Mouse (Mus musculus): ENCODE results near the gene Acin1. TPM values are rescaled to one million over a fixed set of nuclear protein-coding genes. Genes with fewer than 3 reads are reported as not detected.

The Acin1 gene
- polyA plus RNA-seq, 1 experiment = 121 TPM

DNA sequence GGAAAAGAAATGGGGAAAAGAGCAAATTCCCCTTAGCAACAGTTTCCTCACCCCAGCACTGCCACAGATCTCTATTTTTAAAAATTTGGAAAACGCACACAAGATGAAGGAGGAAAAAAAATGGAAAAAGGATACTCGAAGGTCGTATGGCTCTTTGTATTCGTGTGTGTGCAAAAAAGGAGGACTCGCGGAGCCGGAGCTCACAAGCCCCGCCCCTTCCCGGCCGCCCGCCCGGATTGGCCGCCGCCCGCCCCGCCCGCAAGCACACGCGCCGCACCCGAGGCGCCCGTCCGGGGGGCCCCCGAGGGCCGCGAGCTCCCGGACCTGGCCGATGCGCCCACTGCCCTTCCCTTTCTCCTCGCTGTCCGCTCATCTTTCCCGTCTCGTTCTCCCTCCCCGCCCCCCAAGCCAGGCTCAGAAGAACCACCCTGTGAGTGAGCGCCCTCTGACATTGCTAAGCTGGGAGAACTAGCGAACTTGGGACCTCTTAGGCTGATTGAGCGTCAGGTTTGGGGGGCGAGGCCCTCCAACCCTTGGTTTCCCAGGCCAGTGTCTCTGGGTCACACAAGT lies 80.9 kb downstream of the Acin1 start, which contains the start of gene 4931414P19Rik:
4931414P19Rik (minus strand) TSS at position 242 of the 570 bp plus-strand sequence.
- TF ChIP-seq POLR2A (IDR thresholded peaks at IDR 0.05; ENCODE audit: borderline replicate concordance, extremely low read depth, low read depth, low read length) = peak; percentile 54; the same call in 1 of the 2 replicates
- no peak for TF ChIP-seq CTCF (IDR thresholded peaks at IDR 0.05; ENCODE audit: insufficient read depth, low read length)
- DNase-seq = peak; percentile 77
- Histone ChIP-seq H3K4me3 (replicated peaks; ENCODE audit: extremely low read depth, low read depth, low read length) (peak within 1 kb of the TSS; percentile 98), H3K4me1 (ENCODE audit: control insufficient read depth, insufficient read depth, low read length) (peaks cover 3% of the 10 kb centered on the region; the same call in 1 of the 2 replicates)
- WGBS = 0% methylated on average over 39 of the region's 39 CpGs

- no peak for DNase-seq
- peaks cover 3% of the 10 kb centered on the region; the same call in 1 of the 2 replicates for H3K4me1 ChIP-seq (ENCODE audit: control insufficient read depth, insufficient read depth, low read length)
- H3K4me3 ChIP-seq (replicated peaks; ENCODE audit: extremely low read depth, low read depth, low read length) = peak overlapping the region; percentile 39
- WGBS = 82% methylated on average over 8 of the region's 8 CpGs
- TF ChIP-seq POLR2A (IDR thresholded peaks at IDR 0.05; ENCODE audit: borderline replicate concordance, extremely low read depth, low read depth, low read length) (no peak), CTCF (IDR thresholded peaks at IDR 0.05; ENCODE audit: insufficient read depth, low read length) (no peak)
Observed at GRCm38 (mm10) chr14:54603686-54604085, 83.0 kb downstream of the Acin1 start.

GRCm38 (mm10) chr14:54603038-54603654 lies 83.6 kb downstream of the Acin1 start:
- under 1% methylated on average over 46 of the region's 46 CpGs for WGBS
- Histone ChIP-seq H3K4me3 (replicated peaks; ENCODE audit: extremely low read depth, low read depth, low read length) (peak overlapping the region; percentile 83), H3K4me1 (ENCODE audit: control insufficient read depth, insufficient read depth, low read length) (peaks cover 3% of the 10 kb centered on the region; the same call in 1 of the 2 replicates)
- peak; percentile 93 for DNase-seq
- peak; percentile 79 for TF ChIP-seq POLR2A (IDR thresholded peaks at IDR 0.05; ENCODE audit: borderline replicate concordance, extremely low read depth, low read depth, low read length)
- TF ChIP-seq CTCF (IDR thresholded peaks at IDR 0.05; ENCODE audit: insufficient read depth, low read length) = no peak

DNA sequence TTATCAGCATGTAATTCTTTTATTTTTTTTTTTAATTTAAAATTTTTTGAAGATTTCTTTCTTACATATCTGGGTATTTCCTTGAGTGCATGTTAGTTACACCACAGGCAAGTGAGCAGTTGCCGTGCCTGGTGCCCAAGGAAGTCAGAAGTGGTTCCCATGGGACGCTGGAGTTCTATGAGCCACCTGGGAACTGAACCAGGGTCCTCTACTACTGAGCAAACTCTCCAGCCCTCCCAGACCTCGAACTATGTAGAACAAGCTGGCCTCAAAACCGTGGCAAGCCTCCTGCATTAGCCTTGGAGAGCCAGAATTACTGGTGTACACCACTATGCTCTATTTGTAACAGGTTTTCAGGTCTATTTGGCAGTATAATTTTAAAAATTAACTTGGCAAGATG lies 84.1 kb downstream of the Acin1 start:
- Histone ChIP-seq H3K4me1 (ENCODE audit: control insufficient read depth, insufficient read depth, low read length) (peaks cover 3% of the 10 kb centered on the region; the same call in 1 of the 2 replicates), H3K4me3 (replicated peaks; ENCODE audit: extremely low read depth, low read depth, low read length) (no peak overlapping the region)
- TF ChIP-seq POLR2A (IDR thresholded peaks at IDR 0.05; ENCODE audit: borderline replicate concordance, extremely low read depth, low read depth, low read length) = no peak
- no peak for TF ChIP-seq CTCF (IDR thresholded peaks at IDR 0.05; ENCODE audit: insufficient read depth, low read length)
- no peak for DNase-seq
- 32% methylated on average over 4 of the region's 4 CpGs for WGBS

- 61% methylated on average over 2 of the region's 2 CpGs for WGBS
- DNase-seq = no peak
- peaks cover 3% of the 10 kb centered on the region; the same call in 1 of the 2 replicates for H3K4me1 ChIP-seq (ENCODE audit: control insufficient read depth, insufficient read depth, low read length)
- TF ChIP-seq POLR2A (IDR thresholded peaks at IDR 0.05; ENCODE audit: borderline replicate concordance, extremely low read depth, low read depth, low read length) = no peak
- TF ChIP-seq CTCF (IDR thresholded peaks at IDR 0.05; ENCODE audit: insufficient read depth, low read length) = no peak
- no peak overlapping the region for H3K4me3 ChIP-seq (replicated peaks; ENCODE audit: extremely low read depth, low read depth, low read length)
Observed at GRCm38 (mm10) chr14:54601601-54602000, 85.1 kb downstream of the Acin1 start.

DNA sequence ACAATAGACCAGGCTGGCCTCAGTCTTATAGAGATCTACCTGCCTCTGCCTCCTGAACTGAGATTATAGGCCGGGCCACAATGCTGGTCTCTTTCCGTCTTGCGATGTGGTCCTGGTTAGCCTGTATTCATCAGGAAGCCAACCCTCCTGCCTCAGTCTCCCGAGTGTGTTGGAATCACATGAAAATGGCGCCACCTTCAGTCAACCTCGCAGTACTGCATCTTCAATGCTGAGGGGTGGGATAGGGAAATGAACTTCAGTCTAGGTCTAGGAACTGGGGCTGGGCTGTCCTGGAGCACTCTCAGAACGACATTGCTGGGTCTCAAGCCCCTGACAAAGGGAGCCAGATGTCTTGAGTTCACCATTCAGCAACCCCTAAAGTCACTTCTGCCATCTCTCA lies 89.6 kb downstream of the Acin1 start:
- WGBS = 76% methylated on average over 7 of the region's 7 CpGs
- Histone ChIP-seq H3K4me1 (ENCODE audit: control insufficient read depth, insufficient read depth, low read length) (no peaks in the 10 kb centered on the region), H3K4me3 (replicated peaks; ENCODE audit: extremely low read depth, low read depth, low read length) (no peak overlapping the region)
- TF ChIP-seq POLR2A (IDR thresholded peaks at IDR 0.05; ENCODE audit: borderline replicate concordance, extremely low read depth, low read depth, low read length) (no peak), CTCF (IDR thresholded peaks at IDR 0.05; ENCODE audit: insufficient read depth, low read length) (peak; percentile 58)
- DNase-seq = no peak

- no peak for TF ChIP-seq CTCF (IDR thresholded peaks at IDR 0.05; ENCODE audit: insufficient read depth, low read length)
- TF ChIP-seq POLR2A (IDR thresholded peaks at IDR 0.05; ENCODE audit: borderline replicate concordance, extremely low read depth, low read depth, low read length) = no peak
- H3K4me3 ChIP-seq (replicated peaks; ENCODE audit: extremely low read depth, low read depth, low read length) = no peak overlapping the region
- WGBS = 79% methylated on average over 28 of the region's 28 CpGs
Observed at GRCm38 (mm10) chr14:54594631-54595414, 91.9 kb downstream of the Acin1 start.

GRCm38 (mm10) chr14:54594055-54594454 lies 92.7 kb downstream of the Acin1 start:
- Histone ChIP-seq H3K4me3 (replicated peaks; ENCODE audit: extremely low read depth, low read depth, low read length) (no peak overlapping the region), H3K4me1 (ENCODE audit: control insufficient read depth, insufficient read depth, low read length) (no peaks in the 10 kb centered on the region)
- no peak for DNase-seq
- 92% methylated on average over 3 of the region's 3 CpGs for WGBS
- TF ChIP-seq POLR2A (IDR thresholded peaks at IDR 0.05; ENCODE audit: borderline replicate concordance, extremely low read depth, low read depth, low read length) (no peak), CTCF (IDR thresholded peaks at IDR 0.05; ENCODE audit: insufficient read depth, low read length) (peak; percentile 43; the same call in 1 of the 2 replicates)

More at GRCm38 (mm10) chr14:54594631-54595414, 91.9 kb downstream of the Acin1 start:
- no peak for DNase-seq
- H3K4me1 ChIP-seq (ENCODE audit: control insufficient read depth, insufficient read depth, low read length) = no peaks in the 10 kb centered on the region

DNA sequence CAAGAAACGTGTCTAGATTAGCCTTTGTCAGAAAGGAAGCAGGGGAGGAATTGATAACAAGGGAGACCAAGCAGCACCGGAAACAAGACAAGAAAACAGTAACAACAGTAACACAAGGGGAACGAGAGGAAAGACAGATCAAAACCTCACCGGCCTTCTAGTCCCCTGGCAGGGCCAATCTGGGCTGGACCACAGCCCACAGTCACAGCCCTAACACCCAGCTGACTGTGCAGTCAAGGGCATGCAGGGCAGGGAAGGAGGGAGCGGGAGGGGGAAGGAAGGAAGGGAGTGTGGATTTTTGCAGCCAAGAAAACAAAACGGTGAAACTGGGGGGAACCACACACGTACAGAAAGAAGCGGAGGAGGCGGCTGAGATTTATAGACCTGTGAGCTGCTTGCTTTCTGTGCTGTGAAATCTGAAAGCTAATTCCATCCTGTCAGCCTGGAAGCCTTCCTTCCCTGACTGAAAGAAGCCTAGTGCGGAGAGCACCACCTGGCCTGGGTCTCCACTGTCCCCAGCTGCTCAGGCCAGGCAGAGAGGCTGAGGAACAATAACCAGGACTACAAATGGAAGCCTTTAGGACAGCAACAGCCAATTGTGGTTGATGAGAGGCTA lies 94.3 kb downstream of the Acin1 start:
- TF ChIP-seq CTCF (IDR thresholded peaks at IDR 0.05; ENCODE audit: insufficient read depth, low read length) (no peak), POLR2A (IDR thresholded peaks at IDR 0.05; ENCODE audit: borderline replicate concordance, extremely low read depth, low read depth, low read length) (no peak)
- Histone ChIP-seq H3K4me1 (ENCODE audit: control insufficient read depth, insufficient read depth, low read length) (no peaks in the 10 kb centered on the region), H3K4me3 (replicated peaks; ENCODE audit: extremely low read depth, low read depth, low read length) (no peak overlapping the region)
- no peak for DNase-seq
- 41% methylated on average over 10 of the region's 10 CpGs for WGBS

Other genes starting within 250 kb of the Acin1 start
- 184 and 199 TPM in 2 replicates for gene Lrp10, start 222.8 kb downstream of the Acin1 start, polyA plus RNA-seq (2012; rRNA removed)
- gene Rem2, start 210.8 kb downstream of the Acin1 start, polyA plus RNA-seq (2012; rRNA removed) = 3.0 TPM in 2 replicates
- gene Prmt5, start 169.4 kb downstream of the Acin1 start, polyA plus RNA-seq (2012; rRNA removed) = 15.1 and 20.2 TPM in 2 replicates
- 7.4 and 7.9 TPM in 2 replicates for gene Haus4, start 132.3 kb downstream of the Acin1 start, polyA plus RNA-seq (2012; rRNA removed)
- gene Ajuba, start 109.4 kb downstream of the Acin1 start, polyA plus RNA-seq (2012; rRNA removed) = 36.4 and 49.6 TPM in 2 replicates
- 6.5 and 7.3 TPM in 2 replicates for gene 4931414P19Rik, start 80.9 kb downstream of the Acin1 start, polyA plus RNA-seq (2012; rRNA removed)
- 129 and 146 TPM in 2 replicates for gene Psmb5, start 68.9 kb downstream of the Acin1 start, polyA plus RNA-seq (2012; rRNA removed)
- gene Psmb11, start 65.5 kb downstream of the Acin1 start, polyA plus RNA-seq (2012; rRNA removed) = not detected in 2 replicates
- gene Gm17606, start 46.0 kb downstream of the Acin1 start, polyA plus RNA-seq (2012; rRNA removed) = not detected in 2 replicates
- gene Cdh24, start 45.6 kb downstream of the Acin1 start, polyA plus RNA-seq (2012; rRNA removed) = 2.8 and 2.9 TPM in 2 replicates
- gene 1700123O20Rik, start 715 bp downstream of the Acin1 start, polyA plus RNA-seq (2012; rRNA removed) = 49.8 and 50.5 TPM in 2 replicates
- 0.43 and 0.56 TPM in 2 replicates for gene Gm29776, start 11.9 kb upstream of the Acin1 start, polyA plus RNA-seq (2012; rRNA removed)
- gene Cebpe, start 25.2 kb upstream of the Acin1 start, polyA plus RNA-seq (2012; rRNA removed) = 0.57 and 1.1 TPM in 2 replicates
- 2.9 and 4.0 TPM in 2 replicates for gene Slc7a8, start 95.0 kb upstream of the Acin1 start, polyA plus RNA-seq (2012; rRNA removed)
- gene Rnf212b, start 127.2 kb upstream of the Acin1 start, polyA plus RNA-seq (2012; rRNA removed) = not detected in 2 replicates
- 3.3 and 5.3 TPM in 2 replicates for gene Homez, start 184.0 kb upstream of the Acin1 start, polyA plus RNA-seq (2012; rRNA removed)
- gene Ppp1r3e, start 190.6 kb upstream of the Acin1 start, polyA plus RNA-seq (2012; rRNA removed) = 17.8 and 24.4 TPM in 2 replicates
- 69.3 and 70.1 TPM in 2 replicates for gene Bcl2l2, start 196.4 kb upstream of the Acin1 start, polyA plus RNA-seq (2012; rRNA removed)
- gene Gm20521, start 196.5 kb upstream of the Acin1 start, polyA plus RNA-seq (2012; rRNA removed) = 6.8 TPM in 1 of 2 replicates, not detected in the other
- gene Pabpn1, start 205.6 kb upstream of the Acin1 start, polyA plus RNA-seq (2012; rRNA removed) = 77.5 and 112 TPM in 2 replicates
- 61.8 and 63.8 TPM in 2 replicates for gene Slc22a17, start 226.2 kb upstream of the Acin1 start, polyA plus RNA-seq (2012; rRNA removed)
- gene Efs, start 239.2 kb upstream of the Acin1 start, polyA plus RNA-seq (2012; rRNA removed) = 11.8 and 16.3 TPM in 2 replicates
- not detected in 2 replicates for gene Il25, start 245.8 kb upstream of the Acin1 start, polyA plus RNA-seq (2012; rRNA removed)
- 0.69 and 2.2 TPM in 2 replicates for gene Cmtm5, start 249.3 kb upstream of the Acin1 start, polyA plus RNA-seq (2012; rRNA removed)